In genomic region chr13:67500084-67500719, GRCm38 (mm10) we compare ENCODE assay signal across 8 mouse cellular contexts. TPM values are rescaled to one million over a fixed set of nuclear protein-coding genes. Genes with fewer than 3 reads are reported as not detected.
DNase-seq lines count a peak whose midpoint lies in the region; ATAC-seq and TF ChIP-seq lines count a peak whose summit lies in the region.

Gene Zfp58, minus strand, starts transcription at chr13:67500555.

- DNase-seq in 3134 (ENCODE audit: extremely low read depth, insufficient read length, low spot score) = peak; percentile 74
- peak; percentile 82 to 87 for DNase-seq in adrenal gland, postnatal 36 days
- peak; percentile 93 to 94 for DNase-seq in heart, adult 18-20 months
- DNase-seq in kidney, adult 2 months = peak; percentile 94
- DNase-seq in spleen, adult 2 months (ENCODE audit: low read depth in 1 of 2, low spot score in 2 of 2) = peak; percentile 70 to 84

- ATAC-seq in embryonic facial prominence, embryonic 13.5 days (ENCODE audit: insufficient number of reproducible peaks, insufficient read depth, low FRiP score, low TSS enrichment, low read depth) = peak; percentile 85
- peak; percentile 94 for ATAC-seq in limb, embryonic 12.5 days (ENCODE audit: insufficient number of reproducible peaks, insufficient read depth, low FRiP score, low TSS enrichment, low read depth)
- peak; percentile 98 for ATAC-seq in midbrain, embryonic 15.5 days (replicated peaks)

- H3K9me3 ChIP-seq in embryonic facial prominence, embryonic 13.5 days = 0 out of 2 replicates have a peak, but pooled peaks cover 4% of the 10 kb centered on the region
- H3K9me3 ChIP-seq in limb, embryonic 12.5 days = 0 out of 2 replicates have a peak, but pooled peaks cover under 1% of the 10 kb centered on the region
- H3K9me3 ChIP-seq in midbrain, embryonic 15.5 days = no peaks in the 10 kb centered on the region

- H3K36me3 ChIP-seq in embryonic facial prominence, embryonic 13.5 days = peaks cover 21% of the 10 kb centered on the region
- peaks cover 4% of the 10 kb centered on the region for H3K36me3 ChIP-seq in kidney, adult 2 months (ENCODE audit: control insufficient read depth, insufficient read depth, low read length)
- peaks cover 8% of the 10 kb centered on the region for H3K36me3 ChIP-seq in limb, embryonic 12.5 days
- H3K36me3 ChIP-seq in midbrain, embryonic 15.5 days (replicated peaks) = peaks cover 2% of the 10 kb centered on the region
- H3K36me3 ChIP-seq in spleen, adult 2 months (ENCODE audit: control insufficient read depth, insufficient read depth, low read length) = 0 out of 2 replicates have a peak, but pooled peaks cover 1% of the 10 kb centered on the region

- peak within 1 kb of the TSS; percentile 79 for H3K4me3 ChIP-seq in embryonic facial prominence, embryonic 13.5 days
- peak within 1 kb of the TSS; percentile 96 for H3K4me3 ChIP-seq in kidney, adult 2 months (ENCODE audit: insufficient read depth, low read depth, low read length)
- H3K4me3 ChIP-seq in limb, embryonic 12.5 days (replicated peaks) = peak within 1 kb of the TSS; percentile 67
- peak within 1 kb of the TSS; percentile 74 for H3K4me3 ChIP-seq in midbrain, embryonic 15.5 days
- peak within 1 kb of the TSS; percentile 97 for H3K4me3 ChIP-seq in spleen, adult 2 months (ENCODE audit: extremely low read depth, insufficient read depth, insufficient read length)

- WGBS in embryonic facial prominence, embryonic 13.5 days = under 1% methylated on average over 22 of the region's 22 CpGs
- under 1% methylated on average over 22 of the region's 22 CpGs for WGBS in kidney, adult 2 months
- 2% methylated on average over 22 of the region's 22 CpGs for WGBS in limb, embryonic 12.5 days
- under 1% methylated on average over 22 of the region's 22 CpGs for WGBS in midbrain, embryonic 15.5 days
- 2% methylated on average over 22 of the region's 22 CpGs for WGBS in spleen, adult 2 months

- no peak for TF ChIP-seq CTCF in kidney, adult 2 months (conservative IDR thresholded peaks at IDR 0.05; ENCODE audit: insufficient read depth, insufficient read length, low read depth, low read length)
- TF ChIP-seq CTCF in spleen, adult 2 months (IDR thresholded peaks at IDR 0.05; ENCODE audit: extremely low read depth, insufficient read depth, insufficient read length, insufficient replicate concordance) = no peak

- no peaks in the 10 kb centered on the region for H3K27me3 ChIP-seq in embryonic facial prominence, embryonic 13.5 days
- H3K27me3 ChIP-seq in kidney, adult 2 months (replicated peaks; ENCODE audit: control insufficient read depth, insufficient read depth, low read length) = no peaks in the 10 kb centered on the region
- H3K27me3 ChIP-seq in limb, embryonic 12.5 days = no peaks in the 10 kb centered on the region
- 0 out of 2 replicates have a peak, but pooled peaks cover 2% of the 10 kb centered on the region for H3K27me3 ChIP-seq in midbrain, embryonic 15.5 days (replicated peaks)
- no peaks in the 10 kb centered on the region for H3K27me3 ChIP-seq in spleen, adult 2 months (ENCODE audit: control insufficient read depth, insufficient read depth, low read length)

- peak; percentile 41 for TF ChIP-seq POLR2A in kidney, adult 2 months (IDR thresholded peaks at IDR 0.05; ENCODE audit: low read depth, low read length)
- no peak; the same call in 1 of the 2 replicates for TF ChIP-seq POLR2A in spleen, adult 2 months (IDR thresholded peaks at IDR 0.05; ENCODE audit: low read depth, low read length)

- H3K27ac ChIP-seq in embryonic facial prominence, embryonic 13.5 days = 0 out of 2 replicates have a peak within 1 kb of the TSS, but pooled peaks have one; percentile 52
- 0 out of 2 replicates have a peak within 1 kb of the TSS, but pooled peaks have one; percentile 26 for H3K27ac ChIP-seq in kidney, adult 2 months (ENCODE audit: insufficient read depth, low read depth, low read length)
- H3K27ac ChIP-seq in limb, embryonic 12.5 days = no peak within 1 kb of the TSS
- H3K27ac ChIP-seq in midbrain, embryonic 15.5 days = peak within 1 kb of the TSS; percentile 16; the same call in 1 of the 2 replicates
- peak within 1 kb of the TSS; percentile 68 for H3K27ac ChIP-seq in spleen, adult 2 months (ENCODE audit: insufficient read depth, low read length)

- H3K9ac ChIP-seq in embryonic facial prominence, embryonic 13.5 days = peak within 1 kb of the TSS; percentile 82
- H3K9ac ChIP-seq in limb, embryonic 12.5 days (replicated peaks) = peak within 1 kb of the TSS; percentile 86
- peak within 1 kb of the TSS; percentile 53 for H3K9ac ChIP-seq in midbrain, embryonic 15.5 days

- H3K4me2 ChIP-seq in embryonic facial prominence, embryonic 13.5 days = peak within 1 kb of the TSS; percentile 73
- peak within 1 kb of the TSS; percentile 71 for H3K4me2 ChIP-seq in limb, embryonic 12.5 days
- peak within 1 kb of the TSS; percentile 80 for H3K4me2 ChIP-seq in midbrain, embryonic 15.5 days

- H3K4me1 ChIP-seq in embryonic facial prominence, embryonic 13.5 days = peaks cover 8% of the 10 kb centered on the region
- H3K4me1 ChIP-seq in kidney, adult 2 months (ENCODE audit: control insufficient read depth, insufficient read depth, low read length) = no peaks in the 10 kb centered on the region
- H3K4me1 ChIP-seq in limb, embryonic 12.5 days (replicated peaks) = peaks cover 7% of the 10 kb centered on the region
- H3K4me1 ChIP-seq in midbrain, embryonic 15.5 days = peaks cover 9% of the 10 kb centered on the region
- H3K4me1 ChIP-seq in spleen, adult 2 months (ENCODE audit: control insufficient read depth, insufficient read depth, insufficient read length) = no peaks in the 10 kb centered on the region

RNA-seq across cellular contexts. Expression of gene Zfp58, which starts in this region (rescaled TPM):
- 10 to 100 TPM in 1 of 2 experiments, 1 to 10 TPM in 1; 7.9 to 10.5 TPM for total RNA-seq in adrenal gland, postnatal 36 days (2021)
- 19.5 and 21.9 TPM in 2 replicates for polyA plus RNA-seq in embryonic facial prominence, embryonic 13.5 days (2015; fragmentation: Nextera tagmentation; extraction: Ambion mirVana)
- 1 to 10 TPM; 3.6 to 3.7 TPM for total RNA-seq in heart, adult 18-20 months (2021)
- polyA plus RNA-seq in kidney, adult 2 months (2012; rRNA removed) = 0.88 and 1.3 TPM in 2 replicates
- 22.1 and 22.5 TPM in 2 replicates for polyA plus RNA-seq in limb, embryonic 12.5 days (2016; fragmentation: Nextera tagmentation; extraction: Ambion mirVana)
- 13.0 and 13.7 TPM in 2 replicates for polyA plus RNA-seq in midbrain, embryonic 15.5 days (2015; fragmentation: Nextera tagmentation; extraction: Ambion mirVana)
- polyA plus RNA-seq in spleen, adult 2 months (2012; rRNA removed) = 0.48 and 0.62 TPM in 2 replicates

Comparison
In these comparisons a context has a peak if more than half of its experiments do, and no peak if none do; other contexts are left out.
1. Peak in DNase-seq, H3K4me3 ChIP-seq and H3K27ac ChIP-seq in spleen, adult 2 months; RNA of the gene not detected or under 1 TPM.